Mouse (Mus musculus): ENCODE measurements around the gene Crybb2.

DNA sequence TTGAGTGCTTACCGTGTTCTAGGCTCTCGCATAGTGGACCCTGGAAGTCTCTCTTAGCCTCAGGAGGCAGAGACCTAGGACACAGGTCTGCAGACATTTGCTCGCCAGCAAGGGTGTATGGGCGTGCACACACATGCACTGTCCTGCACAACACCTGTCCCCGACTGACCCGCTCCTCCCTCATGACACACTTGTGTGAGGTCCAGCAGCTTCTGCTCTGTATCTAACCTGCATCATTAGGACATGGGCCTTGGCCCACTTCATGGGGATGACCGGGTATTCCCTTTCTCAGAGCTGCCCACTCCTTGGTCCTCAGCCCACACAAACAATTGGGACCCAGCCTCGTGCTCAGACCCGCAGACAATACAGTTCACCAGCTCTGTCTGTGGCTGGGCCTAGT lies 11.1 kb upstream of the Crybb2 start:
- TF ChIP-seq CTCF (IDR thresholded peaks at IDR 0.05): no peak
- TF ChIP-seq POLR2A (IDR thresholded peaks at IDR 0.05; ENCODE audit: insufficient read depth, low read depth, low read length): no peak
- TF ChIP-seq EP300 (IDR thresholded peaks at IDR 0.05; ENCODE audit: insufficient read depth, low read depth, low read length): no peak

Data from heart, adult 2 months (tissue).